Mouse (Mus musculus) adrenal gland (tissue): Measurements from ENCODE around the gene Plxnc1.

Experiments
- intact Hi-C: fragments of 180-260 bp; cut with DNase I; formaldehyde crosslinking; loops from one replicate; pipeline ENCODE4 v1.15.1; 2025
- long read RNA-seq, 2 experiments: library from polyadenylated mRNA; unstranded; transcript quantifications; one replicate each; pipeline ENCODE4 v2.0.0; 2020; ENCODE audit warnings: borderline replicate concordance in 1 of 2; ENCODE audit not compliant: insufficient replicate concordance in 1 of 2

Plxnc1 gene
- long read RNA-seq, experiment 1, partial matches to known transcripts: 4 of 4 reads
- long read RNA-seq, experiment 1, other reads (novel, unspliced or antisense): 0 of 4 reads
- long read RNA-seq, experiment 2, partial matches to known transcripts: 1 of 2 reads
- long read RNA-seq, experiment 2, other reads (novel, unspliced or antisense): 1 of 2 reads

DNA sequence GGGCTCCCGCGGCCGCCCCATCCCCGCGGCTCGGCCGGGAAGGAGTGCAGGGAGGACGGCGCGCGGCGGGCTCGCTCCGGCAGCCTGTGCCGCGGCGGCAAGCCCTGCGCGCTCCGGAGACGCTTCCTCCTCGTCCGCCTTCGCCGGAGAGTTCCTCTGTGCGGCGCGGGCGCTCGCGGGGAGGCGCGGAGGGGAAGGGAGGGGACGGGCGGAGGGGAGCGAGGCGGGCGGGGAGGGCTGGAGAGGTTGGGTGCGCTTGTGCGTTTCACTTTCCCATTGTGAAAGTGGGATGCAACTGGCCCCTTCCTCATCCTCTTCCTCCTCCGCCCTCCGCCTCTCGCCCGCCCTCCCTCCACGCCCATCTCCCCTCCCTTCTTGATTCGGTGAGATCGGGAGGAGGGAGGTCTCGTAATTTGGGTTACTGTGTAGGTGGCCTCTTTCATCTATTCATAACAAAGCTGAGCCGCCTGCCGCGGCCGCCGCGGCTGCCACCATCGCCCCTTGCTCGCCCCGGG lies at the start of gene Plxnc1:
Gene Plxnc1 (minus strand): TSS at position 145 of the 515 bp plus-strand sequence.
- intact Hi-C loops: no loop called here

DNA sequence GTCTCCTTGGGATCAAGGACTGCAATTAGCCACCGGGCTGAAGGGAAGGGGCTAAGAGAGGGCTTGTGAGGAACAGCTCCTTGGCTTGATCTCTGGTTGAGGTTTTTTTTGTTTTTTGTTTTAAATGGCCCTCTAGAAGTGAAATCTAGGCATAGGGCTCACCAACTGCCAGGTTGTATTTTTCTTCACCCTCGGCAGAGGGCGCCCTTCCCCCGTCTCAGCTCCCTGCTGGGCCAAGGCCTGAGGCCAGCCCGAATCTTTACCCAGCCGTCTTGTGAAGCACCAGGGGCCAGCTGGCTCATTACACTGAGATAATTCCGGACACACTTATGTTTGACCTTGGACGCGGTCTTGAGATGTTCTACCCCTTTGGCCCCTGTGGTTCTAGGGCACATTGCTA lies 47.5 kb upstream of the Plxnc1 start:
- intact Hi-C loops: loop anchor here (5.0 kb wide), 3 partner anchors 95 to 425 kb away; partner anchors contain the start of gene Socs2

DNA sequence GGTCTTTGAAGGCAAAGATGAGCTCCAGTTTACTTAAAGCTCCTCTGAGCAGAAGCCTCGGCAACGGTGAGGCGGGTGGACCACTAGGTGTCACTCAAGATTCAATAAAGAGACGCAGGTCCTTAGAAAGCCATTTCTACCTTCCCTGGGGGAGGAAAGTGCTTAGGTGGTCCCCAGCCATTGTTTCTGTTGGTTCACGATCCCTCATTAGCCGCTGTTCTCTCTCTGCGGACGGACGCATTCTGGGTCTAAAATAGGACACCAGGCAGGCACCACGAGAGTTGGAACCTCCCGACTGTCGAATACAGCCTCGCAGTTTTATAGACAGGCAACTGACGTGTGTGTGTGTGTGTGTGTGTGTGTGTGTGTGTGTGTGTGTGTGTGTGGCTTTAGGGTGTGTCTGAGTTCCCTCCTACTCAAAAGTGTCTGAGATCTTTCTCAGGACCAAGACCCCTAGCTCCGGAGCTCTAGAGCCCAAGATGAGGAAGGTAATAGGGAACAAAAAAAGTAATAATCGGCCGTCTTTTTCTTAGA lies 47.0 kb upstream of the Plxnc1 start:
- intact Hi-C loops: loop anchor here (1.0 to 5.0 kb wide), 4 partner anchors 96 to 485 kb away; partner anchors contain the start of gene Socs2

DNA sequence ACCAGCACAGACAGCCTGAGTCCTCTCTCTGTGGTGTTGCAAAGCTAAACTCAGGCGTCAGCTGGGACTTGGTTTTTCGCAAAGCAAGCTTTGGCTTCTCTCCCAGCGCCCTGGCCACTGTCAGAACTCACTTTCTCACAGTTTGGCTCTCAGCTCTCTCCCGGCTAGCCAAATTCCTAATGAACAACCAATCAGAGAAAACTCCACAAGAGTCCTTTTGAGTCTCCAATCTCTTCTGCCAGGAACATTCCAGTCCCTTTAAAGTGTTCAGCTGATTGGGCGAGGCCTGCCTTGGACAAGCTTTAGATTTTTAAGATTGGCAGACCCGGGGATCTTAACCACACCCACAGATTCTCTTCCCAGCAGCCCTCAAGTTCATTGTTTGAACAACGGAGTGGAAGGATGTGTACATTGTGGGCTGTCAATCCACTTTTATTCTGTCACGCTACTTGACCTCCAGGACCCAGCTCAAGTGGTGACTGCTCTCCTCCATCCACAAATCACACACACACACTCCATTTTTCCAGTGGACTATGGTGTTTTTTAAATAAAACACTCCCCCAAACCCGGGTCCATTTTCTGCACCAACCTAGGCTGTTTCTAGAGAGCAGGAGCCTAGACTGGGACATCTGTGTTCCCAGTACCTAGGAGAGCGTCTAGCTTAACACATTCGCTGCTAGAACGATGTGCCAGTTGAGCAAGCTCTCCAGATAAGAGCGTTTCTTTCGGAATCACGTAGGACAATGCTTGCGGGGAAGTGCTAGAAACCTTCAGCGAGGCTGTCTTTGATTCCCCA lies 46.3 kb upstream of the Plxnc1 start:
- intact Hi-C loops: loop anchor here (1.0 to 5.0 kb wide), 4 partner anchors 96 to 485 kb away; partner anchors contain the start of gene Socs2

DNA sequence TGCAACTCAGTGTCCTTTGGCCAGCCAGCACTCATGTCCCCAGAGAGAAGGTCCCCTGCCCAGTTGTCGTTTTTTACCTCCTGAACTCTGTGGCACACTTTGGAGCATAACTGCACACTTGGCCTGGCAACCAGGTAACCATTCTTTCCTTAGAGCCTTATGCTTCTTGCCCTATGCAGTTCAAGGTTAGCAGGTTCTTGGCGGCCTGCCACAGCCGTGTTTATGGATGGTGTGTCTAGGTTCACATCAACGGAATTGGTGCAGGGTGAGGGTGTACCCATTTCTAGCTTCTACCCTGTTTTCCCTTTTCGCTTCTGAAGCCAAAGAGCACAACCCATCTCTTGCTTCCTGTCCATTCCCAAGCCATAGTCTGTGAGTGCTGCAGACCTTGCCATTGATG lies 44.7 kb upstream of the Plxnc1 start:
- intact Hi-C loops: no loop called here

DNA sequence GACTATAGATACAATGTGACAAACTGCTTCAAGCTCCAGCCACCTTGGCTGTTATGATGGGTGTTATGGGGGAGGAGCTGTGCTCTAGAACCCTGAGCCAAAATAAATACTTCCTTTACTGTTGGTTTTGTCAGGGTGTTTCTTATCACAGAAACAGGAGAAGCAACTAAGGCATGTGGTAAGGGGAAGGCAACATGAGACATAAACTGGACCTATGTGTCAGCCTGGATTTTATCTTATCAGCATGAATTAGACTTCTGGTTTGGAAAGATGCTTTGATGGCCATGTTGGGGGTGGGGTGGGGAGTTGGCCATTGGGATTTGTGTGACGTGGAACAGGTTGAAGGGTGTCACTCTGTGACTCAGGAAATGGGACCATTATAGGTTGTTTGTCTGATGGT lies 40.5 kb upstream of the Plxnc1 start:
- intact Hi-C loops: no loop called here

DNA sequence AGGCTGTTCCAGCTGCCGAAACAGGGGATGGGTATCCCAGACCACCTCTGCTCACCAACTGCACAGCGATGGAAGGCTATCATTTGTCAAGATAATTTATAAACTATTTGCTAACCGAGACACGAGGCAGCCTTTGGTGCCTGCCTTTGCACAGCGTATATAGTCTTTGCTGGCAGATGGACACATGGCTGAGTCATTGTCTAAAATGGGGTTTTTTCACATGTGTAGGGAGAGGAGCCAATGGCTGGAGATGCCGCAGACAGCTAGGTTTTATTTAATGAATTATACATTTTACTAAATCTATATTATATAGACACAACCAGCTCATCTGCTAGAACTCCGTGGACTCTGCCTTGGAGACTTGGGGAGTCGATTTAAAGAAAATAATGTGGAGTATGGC lies 37.9 kb upstream of the Plxnc1 start:
- intact Hi-C loops: no loop called here

DNA sequence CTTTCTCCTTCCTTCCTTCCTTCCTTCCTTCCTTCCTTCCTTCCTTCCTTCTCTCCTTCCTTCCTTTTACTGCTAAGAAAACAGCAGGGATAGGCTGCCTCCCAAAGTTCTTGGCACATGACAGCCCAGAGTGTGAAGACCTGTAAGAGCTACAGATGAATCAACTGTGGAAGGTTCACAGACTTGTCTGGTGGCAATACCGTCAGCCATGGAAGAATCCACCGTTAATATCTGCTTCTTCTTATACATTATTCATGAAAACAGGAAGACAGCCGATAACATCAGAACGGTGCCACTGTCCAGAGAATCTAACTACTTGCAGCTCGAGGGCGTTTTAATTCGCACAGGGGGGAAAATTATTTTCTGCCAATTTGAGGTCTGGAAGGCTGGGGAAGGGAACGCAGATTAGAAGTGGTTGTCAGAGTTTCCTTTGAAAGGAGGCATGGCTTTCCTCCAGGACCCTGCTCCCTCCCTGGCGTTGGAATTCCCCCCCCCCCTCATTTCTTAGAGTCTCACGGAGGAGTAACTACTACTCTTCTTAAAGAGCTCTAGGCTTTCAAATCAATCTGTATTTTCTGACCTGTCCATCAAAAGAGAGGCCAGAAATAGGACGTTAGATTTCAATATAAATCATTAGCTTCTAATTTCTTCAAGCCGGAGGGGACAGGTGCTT lies 37.0 kb upstream of the Plxnc1 start:
- intact Hi-C loops: no loop called here

DNA sequence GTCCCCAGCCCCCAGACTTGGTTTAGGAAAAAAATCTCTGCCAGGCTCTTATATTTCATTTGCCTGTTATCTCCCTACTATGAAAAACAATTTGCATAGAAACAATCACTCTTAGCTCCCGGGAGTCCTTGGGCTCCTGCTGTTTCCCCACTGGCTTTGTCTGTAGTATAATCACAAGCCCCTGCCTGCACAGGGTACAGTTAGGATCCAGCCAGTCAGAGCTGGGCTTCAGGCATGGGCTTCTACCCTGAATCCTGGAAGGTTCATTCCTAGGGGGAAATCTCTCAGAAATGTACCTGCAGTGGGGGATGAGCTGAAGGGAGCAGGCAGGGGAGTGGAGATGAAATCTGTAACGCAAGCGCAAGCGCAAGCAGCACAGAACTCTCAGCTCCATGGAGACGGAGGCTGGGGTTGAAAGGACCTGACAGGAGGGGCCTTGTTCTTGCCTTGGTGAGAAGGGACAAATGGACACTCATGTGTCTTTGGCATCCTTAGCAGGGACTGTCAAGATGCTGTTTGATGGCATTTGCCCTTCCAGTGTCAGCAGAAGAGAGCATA lies 33.7 kb upstream of the Plxnc1 start:
- intact Hi-C loops: no loop called here

DNA sequence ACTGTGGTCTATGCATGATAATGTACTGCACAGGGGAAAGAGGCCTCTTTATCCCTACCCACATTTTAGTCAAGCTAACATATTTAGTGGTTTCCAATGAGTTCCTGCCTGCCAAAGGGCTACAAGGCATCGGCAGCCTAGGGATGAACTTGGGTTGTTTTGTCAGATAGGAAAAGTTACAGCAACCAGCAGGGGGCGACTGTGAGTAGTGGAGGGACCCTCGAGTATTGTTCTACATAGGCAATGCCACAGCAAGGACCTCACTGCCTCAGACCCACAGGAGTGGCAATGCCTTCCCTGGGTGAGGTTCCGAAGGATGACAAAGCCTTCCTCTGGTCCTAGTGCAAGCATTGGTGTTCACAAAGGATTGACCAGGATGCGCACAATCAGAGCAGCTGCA lies 31.7 kb upstream of the Plxnc1 start:
- intact Hi-C loops: no loop called here

DNA sequence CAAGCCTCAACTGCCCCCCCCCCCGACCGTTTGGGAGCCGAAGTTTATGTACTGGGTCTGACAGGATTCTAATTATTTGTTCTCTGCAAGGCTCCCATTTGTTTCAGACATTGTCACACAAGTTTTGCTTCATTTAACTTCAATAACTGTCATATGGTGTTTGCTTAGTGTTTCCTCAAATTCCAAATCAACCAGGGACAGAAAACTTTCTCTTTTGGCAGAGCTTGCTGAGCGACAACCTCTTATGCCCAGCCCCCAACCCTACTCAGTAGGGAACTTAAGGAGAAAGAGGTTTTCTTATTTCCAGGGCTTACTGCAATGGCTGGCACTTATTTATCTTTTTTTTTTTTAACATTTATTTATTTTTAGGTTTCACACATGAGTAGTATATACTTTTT lies 30.5 kb upstream of the Plxnc1 start:
- intact Hi-C loops: no loop called here

DNA sequence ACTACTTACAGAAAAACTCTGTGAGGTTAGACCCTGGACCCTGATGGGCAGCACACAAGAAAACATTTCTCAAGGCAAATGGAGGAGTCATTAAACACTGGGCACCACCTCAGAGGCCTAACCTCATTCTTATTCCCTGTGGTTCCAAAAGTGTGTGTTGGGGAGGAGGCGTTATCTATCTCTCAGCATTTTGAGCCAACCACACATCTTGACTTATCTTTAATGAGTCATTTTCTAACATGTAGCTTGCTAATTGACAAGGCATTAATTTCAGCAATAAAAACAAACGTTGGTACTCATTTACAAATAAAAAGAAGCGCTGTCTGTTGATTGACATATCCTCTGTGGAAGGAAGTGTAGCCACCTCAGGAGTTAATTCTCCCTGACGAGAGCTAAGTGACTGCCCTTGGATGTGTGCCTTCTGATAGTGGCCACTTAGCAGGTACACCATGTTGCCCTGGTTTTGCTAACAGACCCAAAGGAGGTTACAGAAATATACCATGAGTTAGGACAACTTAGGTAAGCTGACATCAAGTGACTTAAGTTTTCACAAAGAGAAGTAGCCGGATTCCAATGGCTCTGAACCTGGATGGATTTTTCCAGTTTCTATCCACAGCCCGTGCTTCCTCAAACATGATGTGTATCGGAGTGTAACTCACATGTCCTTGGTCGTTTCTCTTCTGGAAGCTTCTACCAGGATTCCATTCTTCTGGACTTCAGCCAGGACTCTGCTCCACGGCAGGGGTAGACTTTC lies 29.9 kb upstream of the Plxnc1 start:
- intact Hi-C loops: no loop called here

DNA sequence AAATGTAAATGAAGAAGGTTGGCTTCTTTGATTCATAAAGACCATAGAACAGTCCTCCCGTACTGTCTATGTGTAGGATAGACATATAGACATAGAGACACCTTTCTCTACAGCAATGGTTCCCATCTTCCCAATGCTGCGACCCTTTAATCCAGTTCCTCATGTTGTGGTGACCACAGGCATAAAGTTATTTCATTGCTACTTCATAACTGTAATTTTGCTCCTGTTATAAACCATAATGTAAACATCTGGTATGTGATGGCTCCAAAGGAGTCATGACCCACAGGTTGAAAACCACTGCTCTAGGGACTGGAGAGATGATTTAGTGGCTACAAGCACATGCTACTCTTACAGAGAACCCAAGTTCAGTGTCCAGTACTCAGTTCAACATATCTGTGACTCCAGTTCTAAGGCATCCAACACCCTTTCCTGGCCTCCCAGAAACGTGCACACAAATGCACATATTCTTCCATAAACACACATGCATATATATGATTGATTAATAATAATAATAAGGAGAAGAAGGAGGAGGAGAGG lies 27.1 kb upstream of the Plxnc1 start:
- intact Hi-C loops: no loop called here

DNA sequence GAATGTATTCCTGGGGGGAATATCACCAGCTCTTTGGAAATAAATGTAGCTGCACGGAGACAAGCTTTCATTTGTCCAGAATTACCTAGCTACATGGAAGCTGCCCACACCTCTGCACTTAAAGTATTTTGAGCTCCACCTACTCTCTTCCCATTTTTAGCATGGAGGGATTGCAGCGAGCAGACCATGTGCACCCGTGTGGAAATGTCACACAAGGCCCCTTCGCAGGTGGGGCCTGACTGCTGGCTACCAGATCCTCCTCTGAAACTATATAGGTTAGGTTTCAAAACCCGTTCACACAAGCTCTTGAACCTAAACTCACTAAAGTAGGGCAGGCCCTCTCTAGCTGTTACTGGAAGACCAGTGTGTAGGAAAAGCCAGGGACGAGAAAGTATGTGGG lies 25.6 kb upstream of the Plxnc1 start:
- intact Hi-C loops: no loop called here

DNA sequence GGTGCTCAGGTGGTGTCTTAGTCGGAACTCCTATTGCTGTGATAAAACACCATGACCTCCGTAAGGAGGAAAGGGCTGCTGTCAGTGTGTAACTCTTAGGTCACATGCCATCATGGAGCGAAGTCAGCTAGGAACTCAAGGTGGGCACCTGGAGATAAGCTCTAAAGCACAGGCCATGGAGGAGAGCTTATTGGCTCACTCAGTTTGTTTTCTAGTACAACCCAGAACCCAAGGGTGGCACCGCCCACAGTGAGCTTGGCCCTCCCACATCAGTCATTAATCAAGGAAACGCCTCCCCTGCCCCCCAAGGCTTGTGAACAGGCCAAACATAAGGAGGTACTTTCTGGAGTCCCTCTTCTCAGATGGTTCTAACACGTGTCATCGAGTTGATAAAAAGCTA lies 22.8 kb upstream of the Plxnc1 start:
- intact Hi-C loops: no loop called here

DNA sequence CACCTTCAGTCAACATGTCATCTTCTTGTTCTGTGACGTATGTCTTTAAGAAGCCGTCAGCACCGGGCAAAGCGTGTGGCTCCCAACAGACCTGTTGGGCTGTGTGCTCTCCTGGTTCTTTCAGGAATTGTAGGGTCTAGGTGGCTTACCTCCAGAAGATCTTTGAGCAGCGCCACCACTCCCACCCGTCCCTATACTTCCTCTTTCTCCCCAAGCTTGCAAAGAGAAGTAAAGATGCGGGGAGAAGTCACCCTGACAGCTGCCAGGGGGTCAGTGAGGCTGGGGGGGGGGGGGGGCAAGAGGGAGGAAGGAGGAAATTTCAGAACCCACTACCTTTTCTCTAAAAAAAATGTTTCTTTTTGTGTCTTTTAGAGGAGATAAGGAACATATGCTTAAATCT lies 22.2 kb upstream of the Plxnc1 start:
- intact Hi-C loops: no loop called here

DNA sequence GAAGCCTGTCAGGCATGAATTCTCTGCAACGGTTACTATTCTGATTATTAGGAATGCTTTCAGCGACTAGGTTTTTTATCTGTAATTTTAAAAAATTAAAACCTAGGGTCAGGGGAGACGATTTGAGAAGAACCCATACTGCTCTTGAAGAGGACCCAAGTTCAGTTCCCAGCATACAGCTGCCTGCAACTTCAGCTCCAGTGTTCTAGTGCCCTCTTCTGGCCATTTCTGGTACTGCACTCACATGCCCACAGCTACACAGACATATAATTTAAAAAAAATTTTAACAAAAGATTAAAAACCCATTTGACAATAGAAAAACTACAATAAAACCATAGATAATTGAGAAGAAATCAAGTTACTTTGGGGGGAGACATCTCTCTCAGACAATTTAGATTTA lies 20.5 kb upstream of the Plxnc1 start:
- intact Hi-C loops: no loop called here

DNA sequence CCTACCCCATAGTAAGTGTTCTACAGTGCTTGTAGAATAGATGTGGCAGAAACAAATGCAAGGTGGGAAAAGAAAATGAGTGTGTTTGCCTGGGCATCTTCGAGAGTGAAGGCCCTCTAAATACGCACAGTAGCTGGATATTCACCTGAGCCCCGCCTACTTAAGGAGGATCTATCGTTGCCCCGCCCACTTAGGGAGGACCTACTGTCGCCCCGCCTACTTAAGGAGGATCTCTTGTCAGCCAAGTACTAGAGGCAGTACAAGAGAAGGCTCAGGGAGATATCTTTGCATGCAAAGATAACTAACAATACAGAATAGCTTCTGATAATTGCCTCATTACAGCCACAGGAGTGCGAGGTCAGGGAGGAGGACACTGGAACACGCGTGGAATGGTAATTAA lies 17.4 kb upstream of the Plxnc1 start:
- intact Hi-C loops: no loop called here

DNA sequence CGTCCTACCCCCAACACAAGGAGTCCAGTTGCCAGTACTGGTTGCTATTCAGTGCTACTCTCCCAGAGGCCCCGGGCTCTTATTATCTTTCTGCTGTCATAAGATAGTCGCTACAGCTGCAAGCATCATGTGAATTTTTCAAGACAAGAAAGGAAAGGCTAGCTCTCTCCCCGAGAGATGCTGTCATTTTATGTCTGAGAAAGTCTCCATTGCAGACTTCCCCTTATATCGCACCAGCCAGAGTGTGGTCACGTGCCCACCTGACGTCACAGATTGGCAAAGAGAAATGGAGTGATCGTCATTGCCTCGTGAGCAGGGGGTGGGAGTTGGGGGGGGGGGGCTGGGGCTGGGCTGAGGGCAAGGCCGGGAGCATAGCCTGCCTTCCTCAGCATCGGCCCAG lies 16.6 kb upstream of the Plxnc1 start:
- intact Hi-C loops: no loop called here

DNA sequence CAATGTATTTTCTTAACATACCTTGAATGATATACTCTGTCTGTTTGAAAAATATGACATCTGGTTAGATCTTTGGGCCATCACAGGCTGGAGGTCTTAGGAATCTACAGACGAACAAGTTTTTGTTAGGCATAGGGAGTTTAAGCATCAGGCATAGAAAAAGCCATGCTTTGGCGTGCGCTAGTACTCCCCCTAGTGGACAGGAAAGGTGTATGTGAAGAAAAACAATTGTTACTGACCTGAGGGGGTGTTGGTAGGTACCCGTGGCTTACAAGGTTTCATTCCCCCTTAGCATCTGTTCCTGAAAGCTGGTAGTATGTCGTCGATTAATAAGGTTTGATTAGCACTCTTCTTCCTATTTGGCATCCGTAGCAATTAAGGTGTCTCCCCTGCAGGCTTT lies 13.7 kb upstream of the Plxnc1 start:
- intact Hi-C loops: loop anchor here (2.0 to 5.0 kb wide), 2 partner anchors 251 to 336 kb away; no protein-coding TSS in a partner anchor
